Mouse (Mus musculus) lung, embryonic 16.5 days (tissue): Measurements from ENCODE around the gene Ptger3. TPM values are rescaled to one million over a fixed set of nuclear protein-coding genes. Genes with fewer than 3 reads are reported as not detected.

ENCODE experiments used
- ATAC-seq: fragments of 200-750 bp; cut with Nextera tagmentation; 2 replicates; pipeline ENCODE4 v1.8.0; 2017; ENCODE audit warnings: low read depth, mild to moderate bottlenecking, moderate library complexity
- H3K27ac ChIP-seq: fragments of 300-500 bp; sonication (generic); 2 replicates; pipeline ENCODE4 v1.5.1; 2014; ENCODE audit warnings: mild to moderate bottlenecking, control low read depth, low read length
- H3K27me3 ChIP-seq: fragments of 300-500 bp; sonication (generic); 2 replicates; pipeline ENCODE4 v1.6.1; 2014; ENCODE audit warnings: low read depth, low read length, mixed read lengths; ENCODE audit not compliant: control insufficient read depth, insufficient read depth
- H3K36me3 ChIP-seq: fragments of 300-500 bp; sonication (generic); 2 replicates; pipeline ENCODE4 v1.6.1; 2014; ENCODE audit warnings: low read length; ENCODE audit not compliant: control insufficient read depth, insufficient read depth
- H3K4me1 ChIP-seq: fragments of 300-500 bp; sonication (generic); replicated peaks from 2 replicates; pipeline ENCODE4 v1.6.1; 2014; ENCODE audit warnings: low read length, mixed read lengths; ENCODE audit not compliant: control insufficient read depth, insufficient read depth
- H3K4me2 ChIP-seq: fragments of 300-500 bp; sonication (generic); 2 replicates; pipeline ENCODE4 v1.6.1; 2014; ENCODE audit warnings: low read depth, low read length, control low read depth
- H3K4me3 ChIP-seq: fragments of 300-500 bp; sonication (generic); 2 replicates; pipeline ENCODE4 v1.5.1; 2014; ENCODE audit warnings: mild to moderate bottlenecking, low read length, control low read depth
- H3K9ac ChIP-seq: fragments of 300-500 bp; sonication (generic); 2 replicates; pipeline ENCODE4 v1.6.1; 2014; ENCODE audit warnings: low read length, control low read depth
- H3K9me3 ChIP-seq: fragments of 300-500 bp; sonication (generic); 2 replicates; pipeline ENCODE4 v1.6.1; 2016; ENCODE audit warnings: low read length; ENCODE audit not compliant: control insufficient read depth
- WGBS: fragments of 180-500 bp; shearing (Covaris S2); extraction: QIAGEN DNeasy Blood & Tissue Kit; methylation state at CpG from one replicate; pipeline ENCODE4 v1.1.7; 2014; 5-methylcytosine and 5-hydroxymethylcytosine counted together
- microRNA counts: library from miRNA; unstranded; fragments of <30 nt; microRNA quantifications from one replicate; lab custom pipeline; 2016
- microRNA-seq: library from miRNA; unstranded; fragments of <30 nt; microRNA quantifications from one replicate; pipeline ENCODE4, GENCODE M21; 2016
- polyA plus RNA-seq: library from polyadenylated mRNA; unstranded; fragments of >200 nt; fragmentation: Nextera tagmentation; extraction: Ambion mirVana; gene quantifications from 2 replicates; pipeline ENCODE4 v1.2.1, GENCODE M21; 2015

Gene Ptger3
- polyA plus RNA-seq, 1 experiment from 2014 or later = 13.9 TPM

- Histone ChIP-seq H3K4me1 (no peaks in the 10 kb centered on the region), H3K36me3 (no peaks in the 10 kb centered on the region), H3K4me3 (no peak overlapping the region), H3K27me3 (no peaks in the 10 kb centered on the region), H3K4me2 (no peak overlapping the region), H3K27ac (no peak overlapping the region), H3K9ac (no peak overlapping the region), H3K9me3 (no peaks in the 10 kb centered on the region)
- 58% methylated on average over 1 of the region's 1 CpGs for WGBS
- no peak for ATAC-seq
Observed at GRCm38 (mm10) chr3:157665471-157665870, 98.8 kb downstream of the Ptger3 start.

- no peak for ATAC-seq
- Histone ChIP-seq H3K4me3 (no peak overlapping the region), H3K9me3 (no peaks in the 10 kb centered on the region), H3K36me3 (no peaks in the 10 kb centered on the region), H3K4me2 (no peak overlapping the region), H3K27ac (no peak overlapping the region), H3K4me1 (no peaks in the 10 kb centered on the region), H3K27me3 (no peaks in the 10 kb centered on the region), H3K9ac (no peak overlapping the region)
- WGBS = 73% methylated on average over 2 of the region's 2 CpGs
Observed at GRCm38 (mm10) chr3:157666142-157666541, 99.5 kb downstream of the Ptger3 start.

- no peaks in the 10 kb centered on the region for H3K4me1 ChIP-seq
- no peak overlapping the region for H3K27ac ChIP-seq
- 77% methylated on average over 3 of the region's 3 CpGs for WGBS
- H3K9ac ChIP-seq = no peak overlapping the region
- H3K9me3 ChIP-seq = no peaks in the 10 kb centered on the region
- ATAC-seq = no peak
- no peak overlapping the region for H3K4me2 ChIP-seq
- no peaks in the 10 kb centered on the region for H3K36me3 ChIP-seq
- no peaks in the 10 kb centered on the region for H3K27me3 ChIP-seq
- H3K4me3 ChIP-seq = no peak overlapping the region
Observed at GRCm38 (mm10) chr3:157686105-157686504, 119.4 kb downstream of the Ptger3 start.

GRCm38 (mm10) chr3:157688419-157689162 is 121.9 kb downstream of the Ptger3 start:
- WGBS = 24% methylated on average over 6 of the region's 6 CpGs
- no peak overlapping the region for H3K4me3 ChIP-seq
- no peak overlapping the region for H3K4me2 ChIP-seq
- no peaks in the 10 kb centered on the region for H3K27me3 ChIP-seq
- no peaks in the 10 kb centered on the region for H3K36me3 ChIP-seq
- no peaks in the 10 kb centered on the region for H3K4me1 ChIP-seq
- no peaks in the 10 kb centered on the region for H3K9me3 ChIP-seq
- H3K27ac ChIP-seq = no peak overlapping the region
- no peak overlapping the region for H3K9ac ChIP-seq
- no peak for ATAC-seq

MicroRNA genes within 50 kb of the gene (microRNA counts, 519-probe panel; counts per million panel counts)
- 1,930 counts per million, percentile 31 among the panel's probes with 10 or more counts for microRNA mmu-miR-186 (lab: Ali Mortazavi, UCI)

Small RNA genes within 50 kb of the gene (microRNA-seq; reads per million reads assigned to microRNA genes)
- 488 reads per million, percentile 68 among the genes with 10 or more reads in this experiment for gene Mir186

Other genes starting within 250 kb of the Ptger3 start
- gene Zranb2, start 32.7 kb upstream of the Ptger3 start, polyA plus RNA-seq = 77.7 and 99.1 TPM in 2 replicates